Mouse (Mus musculus): ENCODE measurements at regions not wholly inside any gene's neighbourhood (a gene's known extent, or its start where the extent isn't known, plus 50 kb on each side); places are given as distances from the start of the nearest gene placed in this dataset.

DNA sequence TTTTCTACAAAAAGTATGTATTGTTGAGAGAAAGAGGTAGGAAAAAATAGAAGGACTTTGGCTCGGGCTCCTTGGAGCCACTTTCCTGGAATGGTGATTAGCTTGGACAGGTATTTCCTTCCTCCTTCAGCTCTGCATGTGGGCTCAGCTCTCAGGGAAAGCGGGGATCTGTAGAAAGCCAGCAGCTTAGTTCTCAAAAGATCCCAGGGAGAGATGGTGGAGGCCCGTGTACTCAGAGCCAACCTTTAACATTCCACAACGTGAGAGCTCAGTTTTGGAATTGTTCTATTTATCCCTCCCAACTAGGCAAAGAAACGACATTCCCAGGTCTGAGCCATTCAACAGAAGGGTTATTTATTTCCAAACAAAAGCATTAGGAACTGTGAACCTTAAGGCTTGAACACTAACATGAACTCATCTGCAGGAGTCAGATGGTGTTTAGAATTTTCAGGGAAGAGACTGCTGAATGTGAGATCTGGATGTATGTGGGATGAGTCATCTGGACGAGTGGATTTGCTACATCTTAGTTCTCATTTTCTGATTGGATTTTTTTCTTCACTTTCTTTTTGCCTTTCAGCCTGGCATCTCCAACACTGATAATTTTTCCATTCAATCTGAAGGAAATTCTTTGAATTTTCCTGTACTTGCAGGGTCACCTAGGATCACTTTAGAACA, 428.6 kb upstream of the Tnp1 start:
- no peak for TF ChIP-seq CTCF (IDR thresholded peaks at IDR 0.05)

DNA sequence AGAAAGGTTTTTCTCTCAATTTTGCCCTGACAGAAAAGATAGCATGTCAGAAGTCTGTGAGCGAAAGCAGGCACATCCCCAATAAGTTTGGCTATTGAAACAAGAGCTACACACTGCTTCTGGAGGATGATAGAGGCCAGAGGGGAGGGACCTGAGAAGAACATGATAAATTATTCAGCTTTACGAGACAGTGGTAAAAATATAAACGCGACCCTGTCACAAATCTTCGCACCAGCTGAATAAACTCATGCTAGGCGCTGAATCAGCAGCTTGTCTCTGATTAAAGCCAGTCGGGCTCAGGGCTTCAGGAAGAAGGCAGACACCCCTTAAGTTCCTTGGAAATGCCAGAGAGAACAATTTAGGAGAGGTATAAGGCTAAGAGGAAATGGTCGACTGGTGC, 422.7 kb upstream of the Tnp1 start:
- DNase-seq (ENCODE audit: low read depth, low spot score) (no peak), ATAC-seq (no peak)
- in situ Hi-C loops (cut with MboI; ENCODE audit: low pct_unique_long_range_greater_than_20kb), result no loop called here
- ChIA-PET POLR2A (no interaction called here), CTCF (no interaction called here)
- H3K27me3 ChIP-seq, result no peaks in the 10 kb centered on the region
- TF ChIP-seq CTCF (IDR thresholded peaks at IDR 0.05), result no peak

More for the DNA sequence above, 428.6 kb upstream of the Tnp1 start:
- no peak for ATAC-seq
- no peak for DNase-seq (ENCODE audit: low read depth, low spot score)
- no peaks in the 10 kb centered on the region for H3K27me3 ChIP-seq
- CTCF ChIA-PET, result no interaction called here
- POLR2A ChIA-PET, result interaction anchor here (0.5 kb wide), 1 partner anchor 97 kb away, joined by 3 read pairs; no protein-coding TSS in a partner anchor
- in situ Hi-C loops (cut with MboI; ENCODE audit: low pct_unique_long_range_greater_than_20kb), result no loop called here

DNA sequence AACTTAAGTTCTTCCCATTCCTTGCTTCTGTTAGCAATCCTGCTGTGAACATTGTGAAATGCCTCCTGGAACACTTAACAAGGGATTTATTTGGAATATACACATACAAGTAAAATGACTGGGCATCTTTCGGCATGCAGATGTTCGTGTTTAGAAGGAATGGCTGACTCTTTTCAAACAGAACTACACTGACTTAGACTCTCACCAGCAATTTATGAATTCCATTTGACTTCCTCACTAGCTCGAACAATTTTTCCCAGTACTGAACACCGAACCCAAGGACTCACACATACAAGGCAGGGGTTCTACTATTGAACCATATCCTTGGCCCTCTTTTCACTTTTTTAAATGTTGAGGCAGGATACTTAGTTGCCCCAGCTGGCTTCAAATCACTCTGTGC, 412.4 kb upstream of the Tnp1 start:
- ChIA-PET POLR2A (no interaction called here), CTCF (no interaction called here)
- in situ Hi-C loops (cut with MboI; ENCODE audit: low pct_unique_long_range_greater_than_20kb), result no loop called here
- no peaks in the 10 kb centered on the region for H3K27me3 ChIP-seq
- no peak for DNase-seq (ENCODE audit: low read depth, low spot score)
- TF ChIP-seq CTCF (IDR thresholded peaks at IDR 0.05), result no peak
- no peak for ATAC-seq

DNA sequence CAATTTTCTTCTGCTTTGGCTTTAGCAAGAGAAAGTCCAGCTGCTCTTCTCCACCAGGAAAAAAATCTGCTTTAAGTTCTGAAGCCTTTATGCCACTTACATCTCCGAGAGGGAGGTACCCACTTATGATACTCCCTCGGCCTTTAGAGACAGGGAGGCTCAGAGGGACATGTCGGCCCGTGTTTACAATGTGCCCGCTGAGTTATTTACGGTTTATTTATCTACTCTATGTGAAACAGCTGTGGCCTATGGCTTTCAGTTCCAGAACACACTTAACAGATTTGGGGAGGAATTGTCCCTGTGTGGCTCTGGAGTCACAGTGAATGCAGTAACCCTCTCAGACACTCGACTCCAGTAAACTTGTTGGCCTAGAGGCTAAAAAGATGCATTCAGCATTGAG, 409.3 kb upstream of the Tnp1 start:
- no peak for ATAC-seq
- CTCF ChIA-PET, result no interaction called here
- in situ Hi-C loops (cut with MboI; ENCODE audit: low pct_unique_long_range_greater_than_20kb), result no loop called here
- no peak for TF ChIP-seq CTCF (IDR thresholded peaks at IDR 0.05)
- POLR2A ChIA-PET, result no interaction called here
- no peaks in the 10 kb centered on the region for H3K27me3 ChIP-seq
- no peak for DNase-seq (ENCODE audit: low read depth, low spot score)

DNA sequence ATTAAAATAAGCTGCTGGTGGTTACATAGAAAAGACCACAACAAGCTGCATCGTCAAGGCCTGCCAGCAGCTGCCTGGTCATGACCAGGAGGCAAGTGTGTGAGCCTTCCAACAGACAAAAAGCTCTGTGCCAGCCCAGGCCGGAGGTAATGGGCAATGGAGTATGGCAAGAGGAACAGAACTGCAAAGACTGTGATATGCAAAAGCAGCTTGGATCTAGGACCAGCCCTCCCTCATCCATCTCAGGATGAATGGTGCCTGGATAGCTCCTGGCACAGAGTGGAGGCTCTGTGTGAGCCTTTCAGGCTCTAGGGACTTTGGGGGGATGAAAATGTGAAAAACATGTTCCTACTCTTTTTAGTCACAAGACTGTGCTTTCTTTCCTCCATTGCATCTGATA, 402.5 kb upstream of the Tnp1 start:
- in situ Hi-C loops (cut with MboI; ENCODE audit: low pct_unique_long_range_greater_than_20kb), result no loop called here
- CTCF ChIA-PET, result interaction anchor here (0.6 to 1.4 kb wide), 2 partner anchors 12 to 14 kb away, joined by 3 read pairs; no protein-coding TSS in a partner anchor
- no peak for TF ChIP-seq CTCF (IDR thresholded peaks at IDR 0.05)
- DNase-seq (ENCODE audit: low read depth, low spot score), result no peak
- no peaks in the 10 kb centered on the region for H3K27me3 ChIP-seq
- no peak for ATAC-seq
- POLR2A ChIA-PET, result no interaction called here

DNA sequence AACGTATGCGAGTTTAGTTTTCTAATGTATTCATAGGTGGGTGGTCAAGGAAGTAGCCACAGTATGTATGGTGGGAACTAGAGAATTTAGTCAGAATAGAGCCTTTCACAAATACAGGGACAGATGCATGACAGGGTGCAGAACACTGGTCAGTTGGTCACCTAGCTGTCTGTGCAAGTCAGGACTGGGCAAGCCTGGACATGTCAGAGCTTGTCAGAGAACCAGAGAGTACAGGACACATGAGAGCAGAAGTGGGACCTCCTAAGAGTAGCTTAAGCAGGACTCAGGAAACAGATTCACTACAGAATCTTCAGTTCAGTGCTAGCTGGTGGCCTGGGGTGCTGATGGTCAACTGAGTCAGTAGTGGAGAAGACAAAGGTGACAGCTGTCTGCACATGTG, 395.7 kb upstream of the Tnp1 start:
- POLR2A ChIA-PET, result no interaction called here
- in situ Hi-C loops (cut with MboI; ENCODE audit: low pct_unique_long_range_greater_than_20kb), result no loop called here
- TF ChIP-seq CTCF (IDR thresholded peaks at IDR 0.05), result no peak

DNA sequence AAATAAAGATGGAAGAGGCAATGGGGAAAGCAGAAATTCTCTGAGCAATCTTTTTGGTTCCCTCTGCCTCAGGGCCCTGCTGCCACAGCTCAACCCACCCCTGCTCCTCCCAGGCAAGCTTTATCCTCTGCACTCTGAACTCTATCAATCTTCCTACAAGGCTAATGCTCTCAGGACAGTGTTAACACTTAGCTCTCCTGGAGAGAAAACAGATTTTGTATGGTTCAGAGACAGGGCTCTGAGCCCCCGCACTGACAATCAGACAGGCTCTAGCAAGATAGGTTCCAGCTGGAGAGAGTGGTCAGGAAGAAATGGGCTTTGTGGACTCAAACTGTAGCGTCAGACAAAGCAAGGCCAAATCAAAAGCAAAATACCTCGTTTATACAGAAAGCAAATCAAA, 383.5 kb upstream of the Tnp1 start:
- ChIA-PET POLR2A (no interaction called here), CTCF (no interaction called here)
- H3K27me3 ChIP-seq, result no peaks in the 10 kb centered on the region
- ATAC-seq (no peak), DNase-seq (ENCODE audit: low read depth, low spot score) (no peak)
- in situ Hi-C loops (cut with MboI; ENCODE audit: low pct_unique_long_range_greater_than_20kb), result no loop called here
- no peak for TF ChIP-seq CTCF (IDR thresholded peaks at IDR 0.05)

More for the DNA sequence above, 395.7 kb upstream of the Tnp1 start:
- no peak for DNase-seq (ENCODE audit: low read depth, low spot score)
- H3K27me3 ChIP-seq, result no peaks in the 10 kb centered on the region
- CTCF ChIA-PET, result no interaction called here
- ATAC-seq, result no peak

DNA sequence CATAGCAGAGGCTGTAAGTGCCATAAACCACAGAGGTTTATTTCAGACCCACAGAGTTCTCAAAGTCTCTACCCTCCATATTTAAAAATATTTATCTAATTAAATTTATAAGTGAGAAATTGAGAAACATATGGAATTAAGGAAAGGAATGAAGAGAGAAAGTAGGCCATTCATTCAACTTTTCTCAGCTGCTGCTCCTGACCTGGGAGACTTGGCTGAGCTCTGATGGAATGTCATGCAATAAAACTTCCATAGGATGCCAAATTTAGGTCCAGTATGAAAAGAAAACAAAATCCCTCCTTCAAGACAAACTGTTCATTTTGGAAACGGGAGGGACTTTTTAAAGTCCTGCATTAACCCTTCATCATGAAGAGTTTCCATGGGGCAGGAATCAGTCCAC, 379.3 kb upstream of the Tnp1 start:
- no peaks in the 10 kb centered on the region for H3K27me3 ChIP-seq
- CTCF ChIA-PET, result no interaction called here
- no peak for DNase-seq (ENCODE audit: low read depth, low spot score)
- POLR2A ChIA-PET, result no interaction called here
- ATAC-seq, result no peak
- TF ChIP-seq CTCF (IDR thresholded peaks at IDR 0.05), result no peak
- in situ Hi-C loops (cut with MboI; ENCODE audit: low pct_unique_long_range_greater_than_20kb), result no loop called here

DNA sequence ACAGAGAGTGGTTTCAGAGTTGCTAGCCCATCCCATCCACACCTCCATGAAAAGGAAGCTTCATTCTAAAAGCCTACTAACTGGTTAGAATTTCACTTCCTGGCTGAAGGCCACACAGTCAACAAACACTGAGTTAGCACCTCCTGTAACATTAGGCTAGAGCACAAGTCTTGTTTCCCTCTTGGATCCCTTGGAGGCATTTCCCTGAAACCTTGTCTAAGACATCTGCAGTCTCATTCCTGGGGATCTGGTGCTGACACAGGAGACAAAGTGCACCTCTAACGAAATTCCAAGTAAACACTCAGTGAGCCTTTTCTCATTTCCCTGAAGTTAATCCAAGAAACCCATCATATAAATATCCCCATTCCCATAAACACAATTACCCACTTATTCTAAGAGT, 378.8 kb upstream of the Tnp1 start:
- CTCF ChIA-PET, result no interaction called here
- in situ Hi-C loops (cut with MboI; ENCODE audit: low pct_unique_long_range_greater_than_20kb), result no loop called here
- no peak for DNase-seq (ENCODE audit: low read depth, low spot score)

DNA sequence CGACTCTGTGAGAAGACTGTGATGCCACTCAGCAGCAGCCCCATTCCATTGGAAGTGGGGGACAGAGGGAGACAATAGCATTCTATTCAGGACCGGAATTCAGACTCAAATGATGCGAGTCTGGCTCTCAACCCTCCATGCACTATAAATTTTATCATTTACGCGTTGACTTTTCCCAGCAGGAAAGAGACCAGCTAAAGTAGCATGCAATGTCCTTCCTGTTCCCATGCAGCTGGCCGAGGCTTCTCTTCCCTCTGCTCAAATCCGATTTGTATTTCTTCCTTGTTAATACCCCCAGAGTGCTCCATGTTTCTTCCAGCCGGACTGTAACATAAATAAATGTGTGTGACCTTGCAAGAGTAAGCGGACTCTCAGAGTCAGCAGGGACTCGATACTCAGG, 376.4 kb upstream of the Tnp1 start:
- ChIA-PET POLR2A (no interaction called here), CTCF (no interaction called here)
- in situ Hi-C loops (cut with MboI; ENCODE audit: low pct_unique_long_range_greater_than_20kb), result no loop called here
- DNase-seq (ENCODE audit: low read depth, low spot score), result no peak
- no peak for TF ChIP-seq CTCF (IDR thresholded peaks at IDR 0.05)
- ATAC-seq, result no peak
- H3K27me3 ChIP-seq, result no peaks in the 10 kb centered on the region

More for the DNA sequence above, 378.8 kb upstream of the Tnp1 start:
- H3K27me3 ChIP-seq, result no peaks in the 10 kb centered on the region
- no peak for ATAC-seq
- POLR2A ChIA-PET, result interaction anchor here (0.7 kb wide), 1 partner anchor 167 kb away, joined by 3 read pairs; no protein-coding TSS in a partner anchor
- TF ChIP-seq CTCF (IDR thresholded peaks at IDR 0.05), result no peak

DNA sequence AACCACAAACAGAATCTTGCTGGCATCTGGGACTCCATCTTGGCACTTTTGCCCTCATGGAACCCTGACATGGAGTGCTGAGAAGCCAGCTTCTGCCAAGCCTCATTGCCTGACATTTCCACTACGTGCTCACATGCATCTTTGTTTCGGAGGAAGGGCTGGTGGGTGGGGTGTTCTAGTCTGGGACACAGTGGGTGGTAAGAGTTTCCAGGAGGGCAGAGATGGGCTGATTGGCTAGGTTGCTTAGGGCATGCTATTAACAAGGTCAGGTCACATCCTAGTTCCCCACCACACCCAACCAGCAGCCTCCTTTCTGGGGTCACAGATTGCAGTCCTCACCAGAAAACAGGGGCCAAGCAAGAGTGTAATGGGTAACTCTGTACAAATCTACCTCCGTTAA, 374.3 kb upstream of the Tnp1 start:
- ATAC-seq, result no peak
- no peaks in the 10 kb centered on the region for H3K27me3 ChIP-seq
- DNase-seq (ENCODE audit: low read depth, low spot score), result no peak
- in situ Hi-C loops (cut with MboI; ENCODE audit: low pct_unique_long_range_greater_than_20kb), result no loop called here
- ChIA-PET POLR2A (no interaction called here), CTCF (no interaction called here)
- no peak for TF ChIP-seq CTCF (IDR thresholded peaks at IDR 0.05)

DNA sequence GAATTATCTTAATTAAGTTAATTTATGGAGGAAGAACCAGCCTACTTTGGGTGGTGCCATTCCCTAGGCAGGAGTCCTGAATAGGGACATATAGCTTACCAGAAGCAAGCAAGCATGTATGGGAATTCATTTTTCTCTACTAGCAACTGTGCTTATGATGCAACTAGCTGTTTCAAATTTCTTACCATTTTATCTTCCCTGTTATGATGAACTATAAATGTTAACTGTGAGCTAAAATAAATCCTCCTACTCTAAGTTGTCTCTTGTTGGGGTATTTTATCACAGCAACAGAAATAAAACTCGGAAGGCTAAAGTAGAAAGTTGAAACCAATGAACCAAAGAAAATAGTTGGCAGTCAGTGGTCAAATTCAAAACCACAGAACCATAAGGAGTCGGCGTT, 373.5 kb upstream of the Tnp1 start:
- in situ Hi-C loops (cut with MboI; ENCODE audit: low pct_unique_long_range_greater_than_20kb), result no loop called here
- ATAC-seq, result no peak
- DNase-seq (ENCODE audit: low read depth, low spot score), result no peak
- ChIA-PET CTCF (no interaction called here), POLR2A (no interaction called here)
- no peaks in the 10 kb centered on the region for H3K27me3 ChIP-seq
- TF ChIP-seq CTCF (IDR thresholded peaks at IDR 0.05), result no peak
